In genomic region chr3:121968621-121969020, GRCm38 (mm10) we compare ENCODE assay signal across 7 mouse cellular contexts. TPM values are rescaled to one million over a fixed set of nuclear protein-coding genes. Genes with fewer than 3 reads are reported as not detected.
A peak's percentile ranks its signal among the peaks of the same experiment; 100 is the strongest.
DNase-seq lines count a peak whose midpoint lies in the region; ATAC-seq and TF ChIP-seq lines count a peak whose summit lies in the region.

No protein-coding gene starts in this region.

- WGBS in forebrain, embryonic 14.5 days, result 3% methylated on average over 8 of the region's 8 CpGs
- 10% methylated on average over 8 of the region's 8 CpGs for WGBS in hindbrain, embryonic 15.5 days
- 5% methylated on average over 8 of the region's 8 CpGs for WGBS in liver, embryonic 11.5 days
- WGBS in neural tube, embryonic 11.5 days, result 4% methylated on average over 8 of the region's 8 CpGs

- no peak overlapping the region; the same call in 1 of the 2 replicates for H3K9ac ChIP-seq in forebrain, embryonic 14.5 days (ENCODE audit: low read length)
- no peak overlapping the region for H3K9ac ChIP-seq in hindbrain, embryonic 15.5 days
- peak overlapping the region; percentile 73 for H3K9ac ChIP-seq in liver, embryonic 11.5 days (ENCODE audit: low read depth, low read length)
- no peak overlapping the region for H3K9ac ChIP-seq in neural tube, embryonic 11.5 days (ENCODE audit: low read length)

- peak; percentile 76 for DNase-seq in NIH3T3 (ENCODE audit: low read depth)
- DNase-seq in forebrain, embryonic 14.5 days (ENCODE audit: low spot score), result peak; percentile 62
- no peak for DNase-seq in liver, embryonic 11.5 days (ENCODE audit: low spot score)
- DNase-seq in neural tube, embryonic 11.5 days (ENCODE audit: low spot score), result peak; percentile 36
- DNase-seq in spleen, postnatal 10 days (ENCODE audit: low spot score in 2 of 2), result no peak

- H3K27me3 ChIP-seq in E14TG2a.4 (ENCODE audit: insufficient read depth, low read length), result 0 out of 2 replicates have a peak, but pooled peaks cover 4% of the 10 kb centered on the region
- H3K27me3 ChIP-seq in forebrain, embryonic 14.5 days (replicated peaks; ENCODE audit: control insufficient read depth, insufficient read depth, low read length), result peaks cover 5% of the 10 kb centered on the region; the same call in 1 of the 2 replicates
- H3K27me3 ChIP-seq in hindbrain, embryonic 15.5 days, result peaks cover 14% of the 10 kb centered on the region
- H3K27me3 ChIP-seq in liver, embryonic 11.5 days (replicated peaks; ENCODE audit: control insufficient read depth, insufficient read depth, low read length), result no peaks in the 10 kb centered on the region
- no peaks in the 10 kb centered on the region for H3K27me3 ChIP-seq in neural tube, embryonic 11.5 days (ENCODE audit: control insufficient read depth, insufficient read depth, low read length)

- H3K4me1 ChIP-seq in E14TG2a.4 (replicated peaks; ENCODE audit: low read depth, low read length), result peaks cover 20% of the 10 kb centered on the region
- peaks cover 8% of the 10 kb centered on the region for H3K4me1 ChIP-seq in forebrain, embryonic 14.5 days (ENCODE audit: control insufficient read depth, insufficient read depth, low read length)
- peaks cover 12% of the 10 kb centered on the region for H3K4me1 ChIP-seq in hindbrain, embryonic 15.5 days (replicated peaks)
- peaks cover 3% of the 10 kb centered on the region for H3K4me1 ChIP-seq in liver, embryonic 11.5 days (replicated peaks; ENCODE audit: control insufficient read depth, insufficient read depth, low read length)
- H3K4me1 ChIP-seq in neural tube, embryonic 11.5 days (ENCODE audit: control insufficient read depth, insufficient read depth, low read length), result no peaks in the 10 kb centered on the region

- H3K4me3 ChIP-seq in E14TG2a.4 (replicated peaks; ENCODE audit: low read length), result peak overlapping the region; percentile 84
- H3K4me3 ChIP-seq in forebrain, embryonic 14.5 days (ENCODE audit: low read depth, low read length), result peak overlapping the region; percentile 42; the same call in 1 of the 2 replicates
- peak overlapping the region; percentile 53 for H3K4me3 ChIP-seq in hindbrain, embryonic 15.5 days
- peak overlapping the region; percentile 66 for H3K4me3 ChIP-seq in liver, embryonic 11.5 days (ENCODE audit: low read depth, low read length)
- peak overlapping the region; percentile 47; the same call in 1 of the 2 replicates for H3K4me3 ChIP-seq in neural tube, embryonic 11.5 days (ENCODE audit: low read depth, low read length)

- no peak overlapping the region for H3K27ac ChIP-seq in forebrain, embryonic 14.5 days (ENCODE audit: low read depth, low read length)
- no peak overlapping the region for H3K27ac ChIP-seq in hindbrain, embryonic 15.5 days (replicated peaks)
- no peak overlapping the region for H3K27ac ChIP-seq in liver, embryonic 11.5 days (ENCODE audit: low read depth, low read length)
- H3K27ac ChIP-seq in neural tube, embryonic 11.5 days (ENCODE audit: low read depth, low read length), result no peak overlapping the region

- no peaks in the 10 kb centered on the region for H3K9me3 ChIP-seq in E14TG2a.4 (ENCODE audit: low read length)
- no peaks in the 10 kb centered on the region for H3K9me3 ChIP-seq in forebrain, embryonic 14.5 days (replicated peaks; ENCODE audit: control insufficient read depth, low read length)
- no peaks in the 10 kb centered on the region for H3K9me3 ChIP-seq in hindbrain, embryonic 15.5 days
- H3K9me3 ChIP-seq in liver, embryonic 11.5 days (ENCODE audit: control insufficient read depth, low read length), result no peaks in the 10 kb centered on the region
- no peaks in the 10 kb centered on the region for H3K9me3 ChIP-seq in neural tube, embryonic 11.5 days (ENCODE audit: control insufficient read depth, low read length)

- TF ChIP-seq CTCF in E14TG2a.4 (conservative IDR thresholded peaks at IDR 0.05; ENCODE audit: low read length), result no peak

- H3K4me2 ChIP-seq in forebrain, embryonic 14.5 days (ENCODE audit: low read length), result peak overlapping the region; percentile 82
- H3K4me2 ChIP-seq in hindbrain, embryonic 15.5 days, result peak overlapping the region; percentile 92
- H3K4me2 ChIP-seq in liver, embryonic 11.5 days, result peak overlapping the region; percentile 93
- H3K4me2 ChIP-seq in neural tube, embryonic 11.5 days (ENCODE audit: low read depth), result 0 out of 2 replicates have a peak overlapping the region, but pooled peaks have one; percentile 10

- no peaks in the 10 kb centered on the region for H3K36me3 ChIP-seq in E14TG2a.4 (ENCODE audit: insufficient read depth, low read length)
- H3K36me3 ChIP-seq in forebrain, embryonic 14.5 days (ENCODE audit: control insufficient read depth, insufficient read depth, low read length), result no peaks in the 10 kb centered on the region
- H3K36me3 ChIP-seq in hindbrain, embryonic 15.5 days, result no peaks in the 10 kb centered on the region
- H3K36me3 ChIP-seq in liver, embryonic 11.5 days (ENCODE audit: control insufficient read depth, insufficient read depth, low read length), result no peaks in the 10 kb centered on the region
- no peaks in the 10 kb centered on the region for H3K36me3 ChIP-seq in neural tube, embryonic 11.5 days (ENCODE audit: control insufficient read depth, insufficient read depth, low read length)

- ATAC-seq in forebrain, embryonic 14.5 days, result no peak
- ATAC-seq in hindbrain, embryonic 15.5 days (ENCODE audit: low FRiP score, low read depth), result no peak
- no peak for ATAC-seq in liver, embryonic 11.5 days (replicated peaks; ENCODE audit: low FRiP score)
- ATAC-seq in neural tube, embryonic 11.5 days (ENCODE audit: insufficient read depth, low FRiP score, low TSS enrichment), result no peak

RNA-seq across cellular contexts. Expression of gene Arhgap29, which starts 16.3 kb away (rescaled TPM):
- polyA plus RNA-seq in forebrain, embryonic 14.5 days (2014; fragmentation: Nextera tagmentation; extraction: Ambion mirVana), result 20.1 and 30.2 TPM in 2 replicates
- polyA plus RNA-seq in hindbrain, embryonic 15.5 days (2015; fragmentation: Nextera tagmentation; extraction: Ambion mirVana), result 20.2 and 23.7 TPM in 2 replicates
- 24.1 and 25.5 TPM in 2 replicates for polyA plus RNA-seq in liver, embryonic 11.5 days (2014; fragmentation: Nextera tagmentation; extraction: Ambion mirVana)
- polyA plus RNA-seq in neural tube, embryonic 11.5 days (2014; fragmentation: Nextera tagmentation; extraction: Ambion mirVana), result 34.7 and 35.5 TPM in 2 replicates

Comparison
In these comparisons a context has a peak if more than half of its experiments do, and no peak if none do; other contexts are left out.
1. DNase-seq: peak in NIH3T3 (single experiment), forebrain, embryonic 14.5 days (single experiment) and neural tube, embryonic 11.5 days (single experiment); none in liver, embryonic 11.5 days (single experiment) and spleen, postnatal 10 days (0 of 2).
2. H3K4me2 ChIP-seq: peak in every context shown above with its lines; median percentile 93 in liver, embryonic 11.5 days; 92 in hindbrain, embryonic 15.5 days; 82 in forebrain, embryonic 14.5 days; 10 in neural tube, embryonic 11.5 days.
3. Peak in every context shown above with its lines, with median percentiles within 50 percentile points of each other: H3K4me3 ChIP-seq.